Mouse (Mus musculus): Measurements from ENCODE around the gene Aars2. TPM values are rescaled to one million over a fixed set of nuclear protein-coding genes. Genes with fewer than 3 reads are reported as not detected.
A peak's percentile ranks its signal among the peaks of the same experiment; 100 is the strongest.

Gene Aars2
- polyA plus RNA-seq, 1 experiment from 2014 or later: 16.8 TPM

GRCm38 (mm10) chr17:45554420-45554819 lies 47.8 kb downstream of the Aars2 start:
- 47% methylated on average over 1 of the region's 1 CpGs for WGBS
- Histone ChIP-seq H3K4me1 (peaks cover 38% of the 10 kb centered on the region), H3K9ac (no peak overlapping the region), H3K36me3 (ENCODE audit: poor library complexity, severe bottlenecking) (no peaks in the 10 kb centered on the region), H3K4me3 (no peak overlapping the region), H3K27ac (no peak overlapping the region), H3K9me3 (replicated peaks) (no peaks in the 10 kb centered on the region), H3K4me2 (no peak overlapping the region), H3K27me3 (peaks cover 19% of the 10 kb centered on the region)
- no peak for ATAC-seq

GRCm38 (mm10) chr17:45555452-45556106 lies 48.9 kb downstream of the Aars2 start, which contains the start of gene Nfkbie:
Gene Nfkbie, plus strand, starts transcription at chr17:45555703.
- no peak within 1 kb of the TSS for H3K27ac ChIP-seq
- peak within 1 kb of the TSS; percentile 71 for H3K4me3 ChIP-seq
- H3K4me2 ChIP-seq: peak within 1 kb of the TSS; percentile 86
- H3K36me3 ChIP-seq (ENCODE audit: poor library complexity, severe bottlenecking): no peaks in the 10 kb centered on the region
- H3K27me3 ChIP-seq: peaks cover 19% of the 10 kb centered on the region
- H3K9ac ChIP-seq: peak within 1 kb of the TSS; percentile 75
- no peaks in the 10 kb centered on the region for H3K9me3 ChIP-seq (replicated peaks)
- ATAC-seq: peak; percentile 75
- peaks cover 28% of the 10 kb centered on the region for H3K4me1 ChIP-seq
- WGBS: under 1% methylated on average over 44 of the region's 45 CpGs

- H3K4me3 ChIP-seq: peak overlapping the region; percentile 71
- peak overlapping the region; percentile 86 for H3K4me2 ChIP-seq
- H3K27me3 ChIP-seq: peaks cover 19% of the 10 kb centered on the region
- H3K27ac ChIP-seq: no peak overlapping the region
- H3K4me1 ChIP-seq: peaks cover 24% of the 10 kb centered on the region
- H3K36me3 ChIP-seq (ENCODE audit: poor library complexity, severe bottlenecking): no peaks in the 10 kb centered on the region
- WGBS: 4% methylated on average over 14 of the region's 14 CpGs
- ATAC-seq: no peak; the same call in 1 of the 2 replicates
- peak overlapping the region; percentile 75 for H3K9ac ChIP-seq
- H3K9me3 ChIP-seq (replicated peaks): no peaks in the 10 kb centered on the region
Measured at GRCm38 (mm10) chr17:45556107-45556489, 49.5 kb downstream of the Aars2 start.

- H3K4me3 ChIP-seq: peak overlapping the region; percentile 71
- H3K27ac ChIP-seq: no peak overlapping the region
- H3K4me1 ChIP-seq: peaks cover 21% of the 10 kb centered on the region
- H3K36me3 ChIP-seq (ENCODE audit: poor library complexity, severe bottlenecking): no peaks in the 10 kb centered on the region
- peak overlapping the region; percentile 75 for H3K9ac ChIP-seq
- H3K4me2 ChIP-seq: peak overlapping the region; percentile 86
- ATAC-seq: no peak
- H3K9me3 ChIP-seq (replicated peaks): no peaks in the 10 kb centered on the region
- peaks cover 19% of the 10 kb centered on the region for H3K27me3 ChIP-seq
- 83% methylated on average over 3 of the region's 3 CpGs for WGBS
Measured at GRCm38 (mm10) chr17:45556514-45557245, 50.0 kb downstream of the Aars2 start.

GRCm38 (mm10) chr17:45557246-45557824 lies 50.7 kb downstream of the Aars2 start:
- Histone ChIP-seq H3K27ac (no peak overlapping the region), H3K9me3 (replicated peaks) (no peaks in the 10 kb centered on the region), H3K27me3 (peaks cover 19% of the 10 kb centered on the region), H3K9ac (no peak overlapping the region), H3K4me1 (peaks cover 18% of the 10 kb centered on the region), H3K36me3 (ENCODE audit: poor library complexity, severe bottlenecking) (no peaks in the 10 kb centered on the region), H3K4me3 (no peak overlapping the region), H3K4me2 (no peak overlapping the region)
- WGBS: 78% methylated on average over 5 of the region's 7 CpGs
- ATAC-seq: no peak

GRCm38 (mm10) chr17:45557998-45558862 lies 51.6 kb downstream of the Aars2 start:
- H3K4me2 ChIP-seq: no peak overlapping the region

GRCm38 (mm10) chr17:45559732-45560525 lies 53.3 kb downstream of the Aars2 start:
- Histone ChIP-seq H3K9me3 (replicated peaks) (no peaks in the 10 kb centered on the region), H3K9ac (no peak overlapping the region), H3K36me3 (ENCODE audit: poor library complexity, severe bottlenecking) (no peaks in the 10 kb centered on the region), H3K4me3 (no peak overlapping the region), H3K27me3 (peaks cover 15% of the 10 kb centered on the region), H3K4me1 (peaks cover 23% of the 10 kb centered on the region), H3K4me2 (no peak overlapping the region), H3K27ac (no peak overlapping the region)
- ATAC-seq: no peak
- WGBS: 85% methylated on average over 15 of the region's 15 CpGs

More at GRCm38 (mm10) chr17:45557998-45558862, 51.6 kb downstream of the Aars2 start:
- Histone ChIP-seq H3K27me3 (peaks cover 19% of the 10 kb centered on the region), H3K4me1 (peaks cover 18% of the 10 kb centered on the region), H3K27ac (no peak overlapping the region), H3K9me3 (replicated peaks) (no peaks in the 10 kb centered on the region), H3K9ac (no peak overlapping the region), H3K36me3 (ENCODE audit: poor library complexity, severe bottlenecking) (no peaks in the 10 kb centered on the region), H3K4me3 (no peak overlapping the region)
- WGBS: 73% methylated on average over 16 of the region's 16 CpGs
- ATAC-seq: no peak

- no peak for ATAC-seq
- H3K4me3 ChIP-seq: no peak overlapping the region
- H3K4me1 ChIP-seq: peaks cover 31% of the 10 kb centered on the region
- no peak overlapping the region for H3K27ac ChIP-seq
- 80% methylated on average over 12 of the region's 12 CpGs for WGBS
- H3K9me3 ChIP-seq (replicated peaks): no peaks in the 10 kb centered on the region
- H3K36me3 ChIP-seq (ENCODE audit: poor library complexity, severe bottlenecking): peaks cover 28% of the 10 kb centered on the region
- peak overlapping the region; percentile 98 for H3K4me2 ChIP-seq
- H3K9ac ChIP-seq: no peak overlapping the region
- H3K27me3 ChIP-seq: no peaks in the 10 kb centered on the region
Measured at GRCm38 (mm10) chr17:45563216-45563615, 56.6 kb downstream of the Aars2 start.

- peaks cover 38% of the 10 kb centered on the region for H3K4me1 ChIP-seq
- under 1% methylated on average over 57 of the region's 61 CpGs for WGBS
- H3K27ac ChIP-seq: peak within 1 kb of the TSS; percentile 78
- H3K4me2 ChIP-seq: peak within 1 kb of the TSS; percentile 98
- H3K27me3 ChIP-seq: no peaks in the 10 kb centered on the region
- peaks cover 35% of the 10 kb centered on the region for H3K36me3 ChIP-seq (ENCODE audit: poor library complexity, severe bottlenecking)
- H3K4me3 ChIP-seq: peak within 1 kb of the TSS; percentile 80
- peak; percentile 87 for ATAC-seq
- peak within 1 kb of the TSS; percentile 94 for H3K9ac ChIP-seq
- no peaks in the 10 kb centered on the region for H3K9me3 ChIP-seq (replicated peaks)
Measured at GRCm38 (mm10) chr17:45563655-45564530, 57.3 kb downstream of the Aars2 start, which contains the start of gene Slc35b2. Gene Slc35b2, plus strand, starts transcription at chr17:45563874.

- ATAC-seq: no peak
- Histone ChIP-seq H3K27me3 (no peaks in the 10 kb centered on the region), H3K27ac (peak overlapping the region; percentile 78), H3K36me3 (ENCODE audit: poor library complexity, severe bottlenecking) (peaks cover 42% of the 10 kb centered on the region), H3K9me3 (replicated peaks) (no peaks in the 10 kb centered on the region), H3K4me2 (peak overlapping the region; percentile 98), H3K4me3 (peak overlapping the region; percentile 80), H3K4me1 (peaks cover 43% of the 10 kb centered on the region), H3K9ac (peak overlapping the region; percentile 94)
- 8% methylated on average over 18 of the region's 18 CpGs for WGBS
Measured at GRCm38 (mm10) chr17:45564531-45565084, 58.0 kb downstream of the Aars2 start.

Data from forebrain, embryonic 13.5 days (tissue).